Mouse (Mus musculus) midbrain, embryonic 12.5 days (tissue): Measurements from ENCODE around the gene Sema6b. TPM values are rescaled to one million over a fixed set of nuclear protein-coding genes. Genes with fewer than 3 reads are reported as not detected.

Source experiments
- ATAC-seq: fragments of 200-750 bp; cut with Nextera tagmentation; 2 replicates; pipeline ENCODE4 v1.8.0; 2017; ENCODE audit warnings: low read depth, moderate TSS enrichment, moderate library complexity; ENCODE audit not compliant: low FRiP score
- H3K27ac ChIP-seq: fragments of 300-500 bp; sonication (generic); replicated peaks from 2 replicates; pipeline ENCODE4 v1.5.1; 2016; ENCODE audit warnings: mild to moderate bottlenecking
- H3K27me3 ChIP-seq: fragments of 300-500 bp; sonication (generic); 2 replicates; pipeline ENCODE4 v1.6.1; 2016; ENCODE audit warnings: mild to moderate bottlenecking
- H3K36me3 ChIP-seq: fragments of 300-500 bp; sonication (generic); 2 replicates; pipeline ENCODE4 v1.6.1; 2016
- H3K4me1 ChIP-seq: fragments of 300-500 bp; sonication (generic); 2 replicates; pipeline ENCODE4 v1.6.1; 2016
- H3K4me2 ChIP-seq: fragments of 300-500 bp; sonication (generic); replicated peaks from 2 replicates; pipeline ENCODE4 v1.6.1; 2016; ENCODE audit warnings: mild to moderate bottlenecking, moderate library complexity
- H3K4me3 ChIP-seq: fragments of 300-500 bp; sonication (generic); 2 replicates; pipeline ENCODE4 v1.5.1; 2016; ENCODE audit warnings: mild to moderate bottlenecking
- H3K9ac ChIP-seq: fragments of 300-500 bp; sonication (generic); replicated peaks from 2 replicates; pipeline ENCODE4 v1.6.1; 2016; ENCODE audit warnings: mild to moderate bottlenecking, moderate library complexity
- H3K9me3 ChIP-seq: fragments of 300-500 bp; sonication (generic); 2 replicates; pipeline ENCODE4 v1.6.1; 2016; ENCODE audit warnings: mild to moderate bottlenecking
- WGBS: fragments of 180-500 bp; shearing (Covaris S2); methylation state at CpG from one replicate; pipeline ENCODE4 v1.1.7; 2016; 5-methylcytosine and 5-hydroxymethylcytosine counted together
- polyA plus RNA-seq: library from polyadenylated mRNA; unstranded; fragments of >200 nt; fragmentation: Nextera tagmentation; extraction: Ambion mirVana; gene quantifications from 2 replicates; pipeline ENCODE4 v1.2.1, GENCODE M21; 2016

Gene Sema6b
- polyA plus RNA-seq, result 6.5 and 7.9 TPM in 2 replicates

- H3K9ac ChIP-seq, result peak within 1 kb of the TSS; percentile 84
- no peaks in the 10 kb centered on the region for H3K9me3 ChIP-seq
- peak within 1 kb of the TSS; percentile 96 for H3K4me2 ChIP-seq
- ATAC-seq, result peak; percentile 27
- under 1% methylated on average over 79 of the region's 79 CpGs for WGBS
- peak within 1 kb of the TSS; percentile 66 for H3K27ac ChIP-seq
- no peaks in the 10 kb centered on the region for H3K36me3 ChIP-seq
- peaks cover 93% of the 10 kb centered on the region for H3K27me3 ChIP-seq
- H3K4me1 ChIP-seq, result peaks cover 43% of the 10 kb centered on the region
- peak within 1 kb of the TSS; percentile 79 for H3K4me3 ChIP-seq
Observed at GRCm38 (mm10) chr17:56139858-56140595, at the start of gene Sema6b. Gene Sema6b (minus strand): TSS chr17:56140343.

- H3K27me3 ChIP-seq, result no peaks in the 10 kb centered on the region
- no peak overlapping the region for H3K4me2 ChIP-seq
Observed at GRCm38 (mm10) chr17:56185281-56186141, 45.4 kb upstream of the Sema6b start.

GRCm38 (mm10) chr17:56183658-56184103 is 43.5 kb upstream of the Sema6b start, which contains the start of gene Mydgf:
Gene Mydgf (minus strand): TSS chr17:56183920.
- H3K27me3 ChIP-seq, result no peaks in the 10 kb centered on the region
- H3K36me3 ChIP-seq, result peaks cover 58% of the 10 kb centered on the region
- peak within 1 kb of the TSS; percentile 92 for H3K4me2 ChIP-seq
- peaks cover 18% of the 10 kb centered on the region for H3K4me1 ChIP-seq
- no peaks in the 10 kb centered on the region for H3K9me3 ChIP-seq
- H3K4me3 ChIP-seq, result peak within 1 kb of the TSS; percentile 68
- H3K27ac ChIP-seq, result peak within 1 kb of the TSS; percentile 55
- peak within 1 kb of the TSS; percentile 65 for H3K9ac ChIP-seq
- peak; percentile 90 for ATAC-seq
- under 1% methylated on average over 44 of the region's 47 CpGs for WGBS

More at GRCm38 (mm10) chr17:56185281-56186141, 45.4 kb upstream of the Sema6b start:
- Histone ChIP-seq H3K9ac (peak overlapping the region; percentile 34; the same call in 1 of the 2 replicates), H3K9me3 (no peaks in the 10 kb centered on the region), H3K4me1 (peaks cover 18% of the 10 kb centered on the region), H3K27ac (peak overlapping the region; percentile 85), H3K36me3 (peaks cover 58% of the 10 kb centered on the region), H3K4me3 (no peak overlapping the region)
- ATAC-seq, result peak; percentile 41; the same call in 1 of the 2 replicates
- WGBS, result 43% methylated on average over 11 of the region's 11 CpGs

GRCm38 (mm10) chr17:56182975-56183657 is 43.0 kb upstream of the Sema6b start:
- peak; percentile 18 for ATAC-seq
- H3K4me1 ChIP-seq, result peaks cover 18% of the 10 kb centered on the region
- peaks cover 56% of the 10 kb centered on the region for H3K36me3 ChIP-seq
- no peaks in the 10 kb centered on the region for H3K27me3 ChIP-seq
- H3K4me3 ChIP-seq, result peak overlapping the region; percentile 68
- H3K27ac ChIP-seq, result peak overlapping the region; percentile 55
- 4% methylated on average over 14 of the region's 14 CpGs for WGBS
- peak overlapping the region; percentile 92 for H3K4me2 ChIP-seq
- no peaks in the 10 kb centered on the region for H3K9me3 ChIP-seq
- peak overlapping the region; percentile 65 for H3K9ac ChIP-seq

GRCm38 (mm10) chr17:56175416-56175815 is 35.3 kb upstream of the Sema6b start:
- H3K27me3 ChIP-seq, result no peaks in the 10 kb centered on the region
- H3K4me3 ChIP-seq, result no peak overlapping the region
- 97% methylated on average over 3 of the region's 3 CpGs for WGBS
- H3K4me1 ChIP-seq, result peaks cover 7% of the 10 kb centered on the region
- no peak overlapping the region for H3K9ac ChIP-seq
- no peak overlapping the region for H3K4me2 ChIP-seq
- no peak overlapping the region for H3K27ac ChIP-seq
- ATAC-seq, result no peak
- peaks cover 50% of the 10 kb centered on the region for H3K36me3 ChIP-seq
- H3K9me3 ChIP-seq, result no peaks in the 10 kb centered on the region

GRCm38 (mm10) chr17:56173401-56174046 is 33.4 kb upstream of the Sema6b start:
- Histone ChIP-seq H3K36me3 (peaks cover 32% of the 10 kb centered on the region), H3K4me2 (no peak overlapping the region), H3K9ac (no peak overlapping the region), H3K9me3 (no peaks in the 10 kb centered on the region), H3K27ac (no peak overlapping the region), H3K4me1 (peaks cover 15% of the 10 kb centered on the region), H3K27me3 (no peaks in the 10 kb centered on the region), H3K4me3 (no peak overlapping the region)
- no peak for ATAC-seq
- 59% methylated on average over 10 of the region's 10 CpGs for WGBS

- Histone ChIP-seq H3K4me1 (peaks cover 15% of the 10 kb centered on the region), H3K9ac (no peak overlapping the region), H3K4me2 (no peak overlapping the region), H3K4me3 (no peak overlapping the region), H3K9me3 (no peaks in the 10 kb centered on the region), H3K27me3 (no peaks in the 10 kb centered on the region), H3K36me3 (peaks cover 17% of the 10 kb centered on the region), H3K27ac (no peak overlapping the region)
- 95% methylated on average over 14 of the region's 17 CpGs for WGBS
- ATAC-seq, result no peak
Observed at GRCm38 (mm10) chr17:56171881-56172280, 31.7 kb upstream of the Sema6b start.

GRCm38 (mm10) chr17:56171456-56171855 is 31.3 kb upstream of the Sema6b start:
- peaks cover 12% of the 10 kb centered on the region; the same call in 1 of the 2 replicates for H3K36me3 ChIP-seq
- H3K4me2 ChIP-seq, result no peak overlapping the region
- no peaks in the 10 kb centered on the region for H3K27me3 ChIP-seq
- H3K9ac ChIP-seq, result no peak overlapping the region
- H3K4me3 ChIP-seq, result no peak overlapping the region
- H3K4me1 ChIP-seq, result peaks cover 15% of the 10 kb centered on the region
- 87% methylated on average over 9 of the region's 9 CpGs for WGBS
- H3K27ac ChIP-seq, result no peak overlapping the region
- no peak for ATAC-seq
- no peaks in the 10 kb centered on the region for H3K9me3 ChIP-seq

- H3K27me3 ChIP-seq, result no peaks in the 10 kb centered on the region
- H3K27ac ChIP-seq, result 0 out of 2 replicates have a peak overlapping the region, but pooled peaks have one; percentile 20
- H3K9me3 ChIP-seq, result no peaks in the 10 kb centered on the region
- peaks cover 15% of the 10 kb centered on the region for H3K4me1 ChIP-seq
- no peak; the same call in 1 of the 2 replicates for ATAC-seq
- H3K4me3 ChIP-seq, result no peak overlapping the region
- 27% methylated on average over 10 of the region's 10 CpGs for WGBS
- H3K4me2 ChIP-seq, result no peak overlapping the region
- 0 out of 2 replicates have a peak, but pooled peaks cover 5% of the 10 kb centered on the region for H3K36me3 ChIP-seq
- H3K9ac ChIP-seq, result no peak overlapping the region
Observed at GRCm38 (mm10) chr17:56170636-56171035, 30.5 kb upstream of the Sema6b start.

- 69% methylated on average over 6 of the region's 6 CpGs for WGBS
- Histone ChIP-seq H3K27ac (no peak overlapping the region), H3K9me3 (no peaks in the 10 kb centered on the region)
Observed at GRCm38 (mm10) chr17:56169830-56170229, 29.7 kb upstream of the Sema6b start.

GRCm38 (mm10) chr17:56165671-56166070 is 25.5 kb upstream of the Sema6b start:
- WGBS, result 62% methylated on average over 11 of the region's 11 CpGs
- no peak overlapping the region for H3K4me3 ChIP-seq
- no peak overlapping the region for H3K9ac ChIP-seq
- no peak overlapping the region for H3K4me2 ChIP-seq
- H3K36me3 ChIP-seq, result no peaks in the 10 kb centered on the region
- peaks cover 34% of the 10 kb centered on the region for H3K4me1 ChIP-seq
- H3K27me3 ChIP-seq, result peaks cover 12% of the 10 kb centered on the region
- ATAC-seq, result no peak
- H3K27ac ChIP-seq, result peak overlapping the region; percentile 35; the same call in 1 of the 2 replicates
- no peaks in the 10 kb centered on the region for H3K9me3 ChIP-seq

More at GRCm38 (mm10) chr17:56169830-56170229, 29.7 kb upstream of the Sema6b start:
- Histone ChIP-seq H3K4me2 (no peak overlapping the region), H3K4me1 (peaks cover 17% of the 10 kb centered on the region), H3K4me3 (no peak overlapping the region), H3K36me3 (0 out of 2 replicates have a peak, but pooled peaks cover 5% of the 10 kb centered on the region), H3K27me3 (no peaks in the 10 kb centered on the region), H3K9ac (no peak overlapping the region)
- ATAC-seq, result no peak
